8 mouse cellular contexts compared by ENCODE assay signal in the genomic region with DNA sequence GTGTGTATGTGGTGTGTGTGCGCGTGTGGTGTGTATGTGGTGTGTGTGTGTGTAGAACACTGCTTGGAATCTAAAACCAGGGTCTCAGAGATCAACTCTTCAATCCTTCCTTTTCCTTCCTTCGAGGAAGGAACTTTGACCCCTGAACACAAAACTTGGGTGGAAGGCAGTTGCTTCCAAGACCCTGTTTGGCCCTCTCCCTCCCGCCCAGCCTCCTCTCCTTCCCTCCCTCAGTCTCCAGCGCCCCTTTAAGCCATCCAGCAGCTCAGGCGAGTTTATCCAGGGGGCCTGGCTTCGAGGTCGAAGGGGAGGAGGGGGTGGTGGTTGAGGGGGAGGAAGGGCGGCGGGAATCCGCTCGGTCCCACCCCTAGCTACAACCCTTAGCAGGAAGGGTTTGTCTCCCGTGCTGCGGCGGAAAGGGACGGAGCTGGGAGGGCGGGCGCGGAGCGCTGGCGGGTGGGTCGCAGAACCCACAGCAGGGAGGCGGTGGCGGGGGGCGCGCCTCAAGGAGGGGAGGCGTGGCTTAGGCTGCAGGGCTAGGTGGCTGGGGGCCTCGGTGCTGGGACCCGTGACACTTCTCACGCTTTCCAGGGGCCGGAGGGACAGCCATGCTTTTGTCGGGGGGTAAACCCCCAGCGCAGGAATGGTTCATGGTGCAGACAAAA. TPM values are rescaled to one million over a fixed set of nuclear protein-coding genes. Genes with fewer than 3 reads are reported as not detected.
DNase-seq lines count a peak whose midpoint lies in the region; ATAC-seq and TF ChIP-seq lines count a peak whose summit lies in the region.

Gene Nynrin (plus strand): TSS at position 390 of the 665 bp plus-strand sequence.

- TF ChIP-seq POLR2A in embryonic fibroblast, embryonic 13.5 days (IDR thresholded peaks at IDR 0.05; ENCODE audit: low read depth, low read length) = peak; percentile 53

- WGBS in heart, postnatal 0 days = 2% methylated on average over 33 of the region's 33 CpGs
- WGBS in stomach, embryonic 14.5 days = 1% methylated on average over 33 of the region's 33 CpGs

- ATAC-seq in heart, postnatal 0 days (ENCODE audit: insufficient read depth, low read depth) = peak; percentile 90
- ATAC-seq in megakaryocyte progenitor cell, adult 5-6 weeks (replicated peaks; ENCODE audit: poor library complexity) = peak; percentile 75
- ATAC-seq in stomach, embryonic 14.5 days (ENCODE audit: insufficient number of reproducible peaks, insufficient read depth, low FRiP score, low read depth) = peak; percentile 90

- H3K36me3 ChIP-seq in heart, postnatal 0 days (replicated peaks; ENCODE audit: control insufficient read depth, insufficient read depth, low read length) = no peaks in the 10 kb centered on the region; the same call in 1 of the 2 replicates
- peaks cover 11% of the 10 kb centered on the region; the same call in 1 of the 2 replicates for H3K36me3 ChIP-seq in stomach, embryonic 14.5 days (ENCODE audit: control insufficient read depth, insufficient read depth, low read length)

- DNase-seq in CD4-positive helper T cell, adult 2 months (ENCODE audit: low read depth, low spot score) = peak; percentile 19
- peak; percentile 66 for DNase-seq in WW6 (ENCODE audit: low read depth, low spot score)
- DNase-seq in heart, postnatal 0 days (ENCODE audit: low spot score) = peak; percentile 79
- peak; percentile 89 to 93 for DNase-seq in kidney, postnatal 4 days
- no peak for DNase-seq in left cerebral cortex, adult 11 months (ENCODE audit: low spot score)

- peak within 1 kb of the TSS; percentile 76 for H3K4me3 ChIP-seq in embryonic fibroblast, embryonic 13.5 days (ENCODE audit: insufficient read depth, low read length)
- peak within 1 kb of the TSS; percentile 79 for H3K4me3 ChIP-seq in heart, postnatal 0 days (ENCODE audit: low read depth, low read length)
- H3K4me3 ChIP-seq in stomach, embryonic 14.5 days (ENCODE audit: low read depth, low read length) = peak within 1 kb of the TSS; percentile 78

- peak within 1 kb of the TSS; percentile 80 for H3K4me2 ChIP-seq in heart, postnatal 0 days (ENCODE audit: low read depth, low read length)
- peak within 1 kb of the TSS; percentile 58 for H3K4me2 ChIP-seq in stomach, embryonic 14.5 days (replicated peaks; ENCODE audit: low read depth, low read length)

- peaks cover 6% of the 10 kb centered on the region; the same call in 1 of the 2 replicates for H3K4me1 ChIP-seq in embryonic fibroblast, embryonic 13.5 days (ENCODE audit: control insufficient read depth, insufficient read depth, low read length)
- H3K4me1 ChIP-seq in heart, postnatal 0 days (ENCODE audit: control insufficient read depth, insufficient read depth) = peaks cover 33% of the 10 kb centered on the region
- peaks cover 39% of the 10 kb centered on the region for H3K4me1 ChIP-seq in stomach, embryonic 14.5 days (ENCODE audit: control insufficient read depth, insufficient read depth, low read length)

- peak within 1 kb of the TSS; percentile 87 for H3K27ac ChIP-seq in embryonic fibroblast, embryonic 13.5 days (ENCODE audit: insufficient read depth, low read length)
- peak within 1 kb of the TSS; percentile 88 for H3K27ac ChIP-seq in heart, postnatal 0 days (ENCODE audit: low read depth)
- peak within 1 kb of the TSS; percentile 96 for H3K27ac ChIP-seq in stomach, embryonic 14.5 days (ENCODE audit: low read length)

- peak within 1 kb of the TSS; percentile 74 for H3K9ac ChIP-seq in heart, postnatal 0 days (replicated peaks; ENCODE audit: low read depth, low read length)
- H3K9ac ChIP-seq in stomach, embryonic 14.5 days (replicated peaks; ENCODE audit: low read depth, low read length) = peak within 1 kb of the TSS; percentile 90

- no peak; the same call in 1 of the 2 replicates for TF ChIP-seq EP300 in heart, postnatal 0 days (IDR thresholded peaks at IDR 0.05; ENCODE audit: low read depth)

- H3K27me3 ChIP-seq in heart, postnatal 0 days (ENCODE audit: control insufficient read depth, insufficient read depth, low read length) = no peaks in the 10 kb centered on the region
- no peaks in the 10 kb centered on the region for H3K27me3 ChIP-seq in stomach, embryonic 14.5 days (ENCODE audit: control insufficient read depth, insufficient read depth, low read length)

- H3K9me3 ChIP-seq in heart, postnatal 0 days (replicated peaks; ENCODE audit: control insufficient read depth, low read length) = no peaks in the 10 kb centered on the region
- no peaks in the 10 kb centered on the region for H3K9me3 ChIP-seq in stomach, embryonic 14.5 days (ENCODE audit: control insufficient read depth, low read depth, low read length)

- TF ChIP-seq CTCF in embryonic fibroblast, embryonic 13.5 days (IDR thresholded peaks at IDR 0.05; ENCODE audit: borderline replicate concordance, insufficient read depth, low read length) = no peak
- no peak for TF ChIP-seq CTCF in heart, postnatal 0 days (IDR thresholded peaks at IDR 0.05; ENCODE audit: low read depth)

RNA-seq across cellular contexts. Expression of gene Nynrin, which starts in this region (rescaled TPM):
- 31.7 and 36.6 TPM in 2 replicates for polyA plus RNA-seq in embryonic fibroblast, embryonic 13.5 days (2011; ENCODE audit: insufficient read length, low read depth, missing spikeins)
- total RNA-seq in heart, postnatal 0 days (2014; rRNA removed; ENCODE audit: low replicate concordance) = 27.6 and 29.0 TPM in 2 replicates
- 3.9 and 4.7 TPM in 2 replicates for polyA plus RNA-seq in heart, postnatal 0 days (2015; fragmentation: Nextera tagmentation; extraction: Ambion mirVana)
- 2.8 and 3.9 TPM in 2 replicates for total RNA-seq in megakaryocyte progenitor cell, adult 5-6 weeks (2015)
- 1.9 and 2.7 TPM in 2 replicates for total RNA-seq in megakaryocyte progenitor cell, adult 5-6 weeks (2017)
- 14.2 and 17.2 TPM in 2 replicates for polyA plus RNA-seq in stomach, embryonic 14.5 days (2014; fragmentation: Nextera tagmentation; extraction: Ambion mirVana)
